Mouse (Mus musculus): ENCODE measurements at regions not wholly inside any gene's neighbourhood (a gene's known extent, or its start where the extent isn't known, plus 50 kb on each side); places are given as distances from the start of the nearest gene placed in this dataset.
"Not testable (repeated sequence)": the region's sequence is repeated elsewhere in the genome, so short reads cannot be mapped to it uniquely, and the experiment has no call there.

GRCm38 (mm10) chr10:117474351-117475085 lies 94.7 kb upstream of the Cpsf6 start:
- no peak for DNase-seq

GRCm38 (mm10) chr10:117473471-117473870 lies 93.7 kb upstream of the Cpsf6 start:
- no peak for DNase-seq

GRCm38 (mm10) chr10:117472568-117472930 lies 92.7 kb upstream of the Cpsf6 start:
- DNase-seq, result no peak

- DNase-seq, result no peak
Measured at GRCm38 (mm10) chr10:117471818-117472567, 92.2 kb upstream of the Cpsf6 start.

GRCm38 (mm10) chr10:117471036-117471817 lies 91.4 kb upstream of the Cpsf6 start:
- DNase-seq, result no peak

GRCm38 (mm10) chr10:117470481-117470880 lies 90.7 kb upstream of the Cpsf6 start:
- no peak for DNase-seq

- DNase-seq, result no peak
Measured at GRCm38 (mm10) chr10:117469573-117470090, 89.8 kb upstream of the Cpsf6 start.

- no peak for DNase-seq
Measured at GRCm38 (mm10) chr10:117468931-117469572, 89.2 kb upstream of the Cpsf6 start.

GRCm38 (mm10) chr10:117468381-117468780 lies 88.6 kb upstream of the Cpsf6 start:
- no peak for DNase-seq

GRCm38 (mm10) chr10:117467161-117467560 lies 87.3 kb upstream of the Cpsf6 start:
- no peak for DNase-seq

GRCm38 (mm10) chr10:117466391-117466790 lies 86.6 kb upstream of the Cpsf6 start:
- no peak for DNase-seq

- DNase-seq, result no peak
Measured at GRCm38 (mm10) chr10:117465671-117466250, 85.9 kb upstream of the Cpsf6 start.

GRCm38 (mm10) chr10:117465058-117465660 lies 85.3 kb upstream of the Cpsf6 start:
- no peak for DNase-seq

- not testable (repeated sequence) for DNase-seq
Measured at GRCm38 (mm10) chr10:117464331-117464730, 84.5 kb upstream of the Cpsf6 start.

- DNase-seq, result no peak
Measured at GRCm38 (mm10) chr10:117463636-117464035, 83.8 kb upstream of the Cpsf6 start.

- DNase-seq, result no peak
Measured at GRCm38 (mm10) chr10:117462921-117463320, 83.1 kb upstream of the Cpsf6 start.

GRCm38 (mm10) chr10:117461791-117462516 lies 82.1 kb upstream of the Cpsf6 start:
- no peak for DNase-seq

- no peak for DNase-seq
Measured at GRCm38 (mm10) chr10:117461261-117461660, 81.4 kb upstream of the Cpsf6 start.

- no peak for DNase-seq
Measured at GRCm38 (mm10) chr10:117460366-117460730, 80.5 kb upstream of the Cpsf6 start.

GRCm38 (mm10) chr10:117459651-117460365 lies 80.0 kb upstream of the Cpsf6 start:
- DNase-seq, result no peak

Data from cerebellum, postnatal 36 days (tissue).